Mouse (Mus musculus) ovary, adult 2 months (tissue): ENCODE measurements around the gene Whrn. TPM values are rescaled to one million over a fixed set of nuclear protein-coding genes. Genes with fewer than 3 reads are reported as not detected.

ENCODE experiments used
- polyA plus RNA-seq: library from polyadenylated mRNA; depleted of rRNA; stranded (reverse); fragments of >200 nt; gene quantifications from 2 replicates; pipeline ENCODE4 v1.2.3, GENCODE M21; 2012; rRNA removed

Gene Whrn
- 42.3 and 43.6 TPM in 2 replicates for polyA plus RNA-seq

DNA sequence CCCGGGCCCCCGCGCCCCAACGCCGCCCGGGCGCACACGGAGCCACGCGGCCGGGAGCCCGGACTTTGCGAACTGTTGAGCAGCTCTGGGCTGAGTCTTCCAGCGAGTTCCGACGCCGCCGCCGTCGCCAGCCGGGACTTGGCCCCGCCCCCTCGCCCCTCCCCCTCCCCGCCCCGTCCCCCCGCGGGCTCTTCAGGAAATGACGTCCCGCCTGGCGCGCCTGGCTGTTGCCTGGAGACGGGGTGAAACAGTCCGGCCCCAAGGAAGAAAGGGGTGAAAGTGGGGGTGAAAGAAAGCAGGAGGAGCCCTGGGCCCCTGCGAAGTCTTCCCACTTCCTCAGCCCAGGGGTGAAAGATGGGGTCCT is at the start of gene Whrn:
Gene Whrn (minus strand): TSS at position 77 of the 364 bp plus-strand sequence.

DNA sequence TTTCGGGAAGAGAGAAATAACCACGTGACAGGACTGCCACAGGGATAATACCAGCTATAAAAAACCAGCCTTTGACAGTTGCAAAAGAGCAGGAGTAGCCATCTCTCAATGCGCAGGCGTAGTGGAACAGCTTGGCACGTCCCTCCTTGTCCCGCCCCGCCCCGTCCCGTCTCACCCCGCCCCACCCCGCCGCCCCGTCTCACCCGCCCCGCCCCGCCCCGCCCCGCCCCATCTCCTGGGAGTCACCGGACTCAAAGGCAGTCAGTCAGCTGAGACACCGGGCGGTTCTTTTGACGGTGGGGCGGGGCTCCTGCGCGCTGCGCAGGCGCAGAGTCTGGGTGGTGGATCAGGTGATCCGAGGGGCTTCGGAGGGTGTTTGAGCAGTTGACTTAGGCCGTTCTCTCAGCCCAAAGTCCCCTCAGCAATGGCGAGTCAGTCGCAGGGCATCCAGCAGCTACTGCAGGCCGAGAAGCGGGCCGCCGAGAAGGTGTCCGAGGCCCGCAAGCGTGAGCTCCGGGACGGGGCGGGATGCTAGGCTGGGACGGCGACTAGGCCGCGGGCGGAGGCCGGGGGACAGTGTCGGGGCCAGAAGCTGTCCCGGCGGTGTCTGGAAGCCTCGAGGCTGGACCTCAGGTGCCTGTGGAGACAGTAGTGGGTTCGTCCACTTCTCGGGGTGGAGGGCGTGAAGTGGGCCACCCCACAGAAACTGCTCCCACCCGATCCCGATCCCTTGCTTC is 48.9 kb upstream of the Whrn start, which contains the start of gene Atp6v1g1:
Gene Atp6v1g1 (plus strand): TSS at position 279 of the 737 bp plus-strand sequence.

DNA sequence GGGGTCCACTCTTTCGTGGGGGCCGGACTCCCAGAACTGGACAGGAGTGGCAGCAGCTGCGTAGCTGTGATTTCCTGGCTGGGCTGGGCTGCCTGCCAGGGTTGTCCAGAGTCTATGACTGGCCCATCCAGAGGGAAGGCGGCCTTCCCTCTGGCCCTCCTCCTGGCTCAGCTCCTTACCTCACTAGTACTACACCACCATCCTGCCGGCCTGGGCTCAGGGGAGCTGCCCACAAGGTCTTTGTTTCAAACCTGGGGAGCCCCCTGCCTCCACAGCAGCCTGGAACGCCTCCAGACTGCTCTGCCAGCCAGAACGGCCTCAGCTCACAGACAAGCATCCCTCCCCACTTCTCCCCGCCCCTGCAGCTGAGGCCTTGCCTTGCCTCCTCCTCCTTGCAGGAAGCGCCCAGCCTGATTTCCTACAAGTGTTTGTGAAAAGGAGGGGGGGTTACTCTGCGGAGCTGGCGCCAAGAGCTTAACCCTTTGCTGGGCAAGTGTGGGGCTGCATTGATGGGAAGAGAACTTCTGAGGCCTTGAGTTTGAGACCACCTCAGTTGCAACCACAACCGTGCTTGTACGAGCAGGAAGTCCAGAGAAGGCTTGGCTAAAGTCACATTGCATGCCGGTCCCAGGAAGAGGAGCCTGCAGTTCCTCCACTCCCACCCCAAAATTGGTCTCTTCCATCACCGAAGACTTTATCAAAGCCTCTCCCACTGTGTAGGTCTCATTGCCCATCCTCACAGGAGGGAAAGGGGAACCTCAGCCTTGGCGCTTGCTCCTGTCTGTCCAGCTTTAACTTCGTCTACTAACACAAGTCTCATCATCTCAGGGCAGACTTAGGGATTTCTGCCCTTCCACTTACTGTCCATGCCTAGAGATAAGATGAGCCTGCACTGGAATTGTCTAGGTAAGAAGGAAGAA is 92.5 kb downstream of the Whrn start, which contains the start of gene Akna:
Gene Akna (minus strand): TSS at position 315 of the 920 bp plus-strand sequence.

Other genes starting within 250 kb of the Whrn start
- gene Orm1, start 151.4 kb downstream of the Whrn start, polyA plus RNA-seq, result 4.0 and 7.1 TPM in 2 replicates
- gene Orm3, start 139.8 kb downstream of the Whrn start, polyA plus RNA-seq, result not detected in 2 replicates
- gene Orm2, start 133.5 kb downstream of the Whrn start, polyA plus RNA-seq, result 0.35 TPM in 1 of 2 replicates, not detected in the other
- 6.2 and 8.6 TPM in 2 replicates for gene Akna, start 92.6 kb downstream of the Whrn start, polyA plus RNA-seq
- 25.7 and 29.6 TPM in 2 replicates for gene Atp6v1g1, start 48.8 kb upstream of the Whrn start, polyA plus RNA-seq
- gene Tmem268, start 62.8 kb upstream of the Whrn start, polyA plus RNA-seq, result 7.9 and 9.0 TPM in 2 replicates
- gene Gm11213, start 109.3 kb upstream of the Whrn start, polyA plus RNA-seq, result not detected in 2 replicates
- gene Tex48, start 126.4 kb upstream of the Whrn start, polyA plus RNA-seq, result not detected in 2 replicates
- not detected in 2 replicates for gene Gm11214, start 167.4 kb upstream of the Whrn start, polyA plus RNA-seq
- gene Tnfsf15, start 249.1 kb upstream of the Whrn start, polyA plus RNA-seq, result 0.07 TPM in 1 of 2 replicates, not detected in the other